Mouse (Mus musculus): ENCODE measurements around the gene Cfap70. TPM values are rescaled to one million over a fixed set of nuclear protein-coding genes. Genes with fewer than 3 reads are reported as not detected.
A peak's percentile ranks its signal among the peaks of the same experiment; 100 is the strongest.

Gene Cfap70
- polyA plus RNA-seq, 1 experiment from 2014 or later = 0.41 TPM

GRCm38 (mm10) chr14:20371854-20372253, 80.2 kb downstream of the Cfap70 start:
- H3K4me1 ChIP-seq = no peaks in the 10 kb centered on the region
- no peak overlapping the region for H3K9ac ChIP-seq
- no peaks in the 10 kb centered on the region for H3K27me3 ChIP-seq (replicated peaks)
- WGBS = 89% methylated on average over 1 of the region's 1 CpGs
- H3K4me3 ChIP-seq = no peak overlapping the region
- no peak for ATAC-seq (ENCODE audit: low FRiP score, low read depth)
- H3K4me2 ChIP-seq (replicated peaks) = no peak overlapping the region
- H3K36me3 ChIP-seq = peaks cover 40% of the 10 kb centered on the region
- no peaks in the 10 kb centered on the region for H3K9me3 ChIP-seq
- H3K27ac ChIP-seq = no peak overlapping the region

- Histone ChIP-seq H3K27ac (no peak overlapping the region), H3K4me1 (no peaks in the 10 kb centered on the region), H3K4me2 (replicated peaks) (no peak overlapping the region), H3K4me3 (no peak overlapping the region), H3K9me3 (no peaks in the 10 kb centered on the region), H3K9ac (no peak overlapping the region), H3K27me3 (replicated peaks) (no peaks in the 10 kb centered on the region), H3K36me3 (peaks cover 38% of the 10 kb centered on the region)
- WGBS = 86% methylated on average over 7 of the region's 7 CpGs
- no peak for ATAC-seq (ENCODE audit: low FRiP score, low read depth)
Measured at GRCm38 (mm10) chr14:20370798-20371197, 81.2 kb downstream of the Cfap70 start.

GRCm38 (mm10) chr14:20368271-20368670, 83.8 kb downstream of the Cfap70 start:
- no peak overlapping the region for H3K9ac ChIP-seq
- no peaks in the 10 kb centered on the region for H3K27me3 ChIP-seq (replicated peaks)
- WGBS = 93% methylated on average over 3 of the region's 3 CpGs
- H3K4me3 ChIP-seq = no peak overlapping the region
- H3K27ac ChIP-seq = no peak overlapping the region
- H3K4me1 ChIP-seq = no peaks in the 10 kb centered on the region
- H3K9me3 ChIP-seq = no peaks in the 10 kb centered on the region
- no peak for ATAC-seq (ENCODE audit: low FRiP score, low read depth)
- H3K36me3 ChIP-seq = peaks cover 46% of the 10 kb centered on the region
- no peak overlapping the region for H3K4me2 ChIP-seq (replicated peaks)

- Histone ChIP-seq H3K27me3 (replicated peaks) (no peaks in the 10 kb centered on the region), H3K9ac (no peak overlapping the region), H3K4me3 (no peak overlapping the region), H3K4me2 (replicated peaks) (no peak overlapping the region), H3K9me3 (no peaks in the 10 kb centered on the region), H3K27ac (no peak overlapping the region), H3K36me3 (peaks cover 75% of the 10 kb centered on the region), H3K4me1 (no peaks in the 10 kb centered on the region)
- WGBS = 94% methylated on average over 4 of the region's 4 CpGs
- no peak for ATAC-seq (ENCODE audit: low FRiP score, low read depth)
Measured at GRCm38 (mm10) chr14:20363230-20363629, 88.8 kb downstream of the Cfap70 start.

GRCm38 (mm10) chr14:20347991-20348541, 104.0 kb downstream of the Cfap70 start, which contains the start of the genes Ecd and Fam149b:
Gene Ecd (minus strand): TSS chr14:20348121.
Gene Fam149b (plus strand): TSS chr14:20348162.
- peak; percentile 98 for ATAC-seq (ENCODE audit: low FRiP score, low read depth)
- Histone ChIP-seq H3K36me3 (peaks cover 24% of the 10 kb centered on the region), H3K4me3 (peak within 1 kb of the TSS; percentile 66), H3K9ac (peak within 1 kb of the TSS; percentile 86), H3K4me2 (replicated peaks) (peak within 1 kb of the TSS; percentile 78), H3K9me3 (no peaks in the 10 kb centered on the region), H3K27ac (peak within 1 kb of the TSS; percentile 65), H3K4me1 (peaks cover 12% of the 10 kb centered on the region), H3K27me3 (replicated peaks) (no peaks in the 10 kb centered on the region)
- under 1% methylated on average over 42 of the region's 42 CpGs for WGBS

- H3K9me3 ChIP-seq = no peaks in the 10 kb centered on the region
- H3K4me3 ChIP-seq = peak overlapping the region; percentile 66
- H3K4me1 ChIP-seq = peaks cover 12% of the 10 kb centered on the region
- ATAC-seq (ENCODE audit: low FRiP score, low read depth) = peak; percentile 38; the same call in 1 of the 2 replicates
- peak overlapping the region; percentile 78 for H3K4me2 ChIP-seq (replicated peaks)
- peak overlapping the region; percentile 86 for H3K9ac ChIP-seq
- WGBS = 4% methylated on average over 15 of the region's 15 CpGs
- no peaks in the 10 kb centered on the region for H3K27me3 ChIP-seq (replicated peaks)
- H3K36me3 ChIP-seq = peaks cover 21% of the 10 kb centered on the region
- H3K27ac ChIP-seq = 0 out of 2 replicates have a peak overlapping the region, but pooled peaks have one; percentile 27
Measured at GRCm38 (mm10) chr14:20347441-20347990, 104.5 kb downstream of the Cfap70 start.

- Histone ChIP-seq H3K36me3 (peaks cover 26% of the 10 kb centered on the region), H3K9me3 (no peaks in the 10 kb centered on the region), H3K4me3 (no peak overlapping the region), H3K4me1 (peaks cover 12% of the 10 kb centered on the region), H3K27me3 (replicated peaks) (no peaks in the 10 kb centered on the region), H3K27ac (no peak overlapping the region), H3K9ac (no peak overlapping the region), H3K4me2 (replicated peaks) (no peak overlapping the region)
- WGBS = 93% methylated on average over 9 of the region's 9 CpGs
- ATAC-seq (ENCODE audit: low FRiP score, low read depth) = no peak
Measured at GRCm38 (mm10) chr14:20345885-20346284, 106.1 kb downstream of the Cfap70 start.

Other genes with a start within 250 kb of the Cfap70 start
- not detected in 2 replicates for gene Kcnk16, start 183.0 kb downstream of the Cfap70 start, polyA plus RNA-seq (2016; fragmentation: Nextera tagmentation; extraction: Ambion mirVana)
- gene Nudt13, start 157.5 kb downstream of the Cfap70 start, polyA plus RNA-seq (2016; fragmentation: Nextera tagmentation; extraction: Ambion mirVana) = 10.1 and 10.7 TPM in 2 replicates
- gene Ecd, start 104.1 kb downstream of the Cfap70 start, polyA plus RNA-seq (2016; fragmentation: Nextera tagmentation; extraction: Ambion mirVana) = 61.0 and 61.9 TPM in 2 replicates
- gene Fam149b, start 104.1 kb downstream of the Cfap70 start, polyA plus RNA-seq (2016; fragmentation: Nextera tagmentation; extraction: Ambion mirVana) = 51.6 and 52.1 TPM in 2 replicates
- 170 and 171 TPM in 2 replicates for gene Dnajc9, start 63.3 kb downstream of the Cfap70 start, polyA plus RNA-seq (2016; fragmentation: Nextera tagmentation; extraction: Ambion mirVana)
- 64.4 and 68.0 TPM in 2 replicates for gene Mrps16, start 58.6 kb downstream of the Cfap70 start, polyA plus RNA-seq (2016; fragmentation: Nextera tagmentation; extraction: Ambion mirVana)
- 14.4 and 14.6 TPM in 2 replicates for gene Anxa7, start 27.9 kb upstream of the Cfap70 start, polyA plus RNA-seq (2016; fragmentation: Nextera tagmentation; extraction: Ambion mirVana)
- gene Mss51, start 44.7 kb upstream of the Cfap70 start, polyA plus RNA-seq (2016; fragmentation: Nextera tagmentation; extraction: Ambion mirVana) = 0.98 and 1.4 TPM in 2 replicates
- 65.7 and 66.5 TPM in 2 replicates for gene Ppp3cb, start 94.3 kb upstream of the Cfap70 start, polyA plus RNA-seq (2016; fragmentation: Nextera tagmentation; extraction: Ambion mirVana)
- gene Usp54, start 188.8 kb upstream of the Cfap70 start, polyA plus RNA-seq (2016; fragmentation: Nextera tagmentation; extraction: Ambion mirVana) = 11.9 and 12.9 TPM in 2 replicates
- 0.20 and 0.37 TPM in 2 replicates for gene Myoz1, start 204.3 kb upstream of the Cfap70 start, polyA plus RNA-seq (2016; fragmentation: Nextera tagmentation; extraction: Ambion mirVana)
- 3.5 and 5.1 TPM in 2 replicates for gene Synpo2l, start 216.1 kb upstream of the Cfap70 start, polyA plus RNA-seq (2016; fragmentation: Nextera tagmentation; extraction: Ambion mirVana)
- gene Sec24c, start 222.1 kb upstream of the Cfap70 start, polyA plus RNA-seq (2016; fragmentation: Nextera tagmentation; extraction: Ambion mirVana) = 90.8 and 99.7 TPM in 2 replicates
- 28.3 and 28.6 TPM in 2 replicates for gene Fut11, start 242.7 kb upstream of the Cfap70 start, polyA plus RNA-seq (2016; fragmentation: Nextera tagmentation; extraction: Ambion mirVana)

Data from neural tube, embryonic 12.5 days (tissue).